Mouse (Mus musculus) intestine, postnatal 0 days (tissue): ENCODE measurements around the gene B9d2. TPM values are rescaled to one million over a fixed set of nuclear protein-coding genes. Genes with fewer than 3 reads are reported as not detected.
A peak's percentile ranks its signal among the peaks of the same experiment; 100 is the strongest.

Experiments used
- ATAC-seq: fragments of 200-750 bp; cut with Nextera tagmentation; 2 replicates; pipeline ENCODE4 v1.8.0; 2017; ENCODE audit warnings: mild to moderate bottlenecking, moderate TSS enrichment, moderate library complexity
- H3K27ac ChIP-seq: fragments of 300-500 bp; sonication (generic); 2 replicates; pipeline ENCODE4 v1.5.1; 2014; ENCODE audit warnings: mild to moderate bottlenecking, low read depth, low read length, moderate library complexity
- H3K27me3 ChIP-seq: fragments of 300-500 bp; sonication (generic); replicated peaks from 2 replicates; pipeline ENCODE4 v1.6.1; 2014; ENCODE audit warnings: low read length, mixed read lengths; ENCODE audit not compliant: control insufficient read depth, insufficient read depth
- H3K36me3 ChIP-seq: fragments of 300-500 bp; sonication (generic); 2 replicates; pipeline ENCODE4 v1.6.1; 2014; ENCODE audit warnings: mild to moderate bottlenecking, moderate library complexity; ENCODE audit not compliant: control insufficient read depth, insufficient read depth
- H3K4me1 ChIP-seq: fragments of 300-500 bp; sonication (generic); replicated peaks from 2 replicates; pipeline ENCODE4 v1.6.1; 2014; ENCODE audit warnings: antibody characterized with exemption, low read length, mixed read lengths; ENCODE audit not compliant: control insufficient read depth, insufficient read depth
- H3K4me2 ChIP-seq: fragments of 300-500 bp; sonication (generic); replicated peaks from 2 replicates; pipeline ENCODE4 v1.6.1; 2014; ENCODE audit warnings: low read depth, mild to moderate bottlenecking, moderate library complexity
- H3K4me3 ChIP-seq: fragments of 300-500 bp; sonication (generic); 2 replicates; pipeline ENCODE4 v1.5.1; 2014; ENCODE audit warnings: low read depth, low read length
- H3K9ac ChIP-seq: fragments of 300-500 bp; sonication (generic); 2 replicates; pipeline ENCODE4 v1.6.1; 2014; ENCODE audit warnings: mild to moderate bottlenecking, low read depth, low read length
- H3K9me3 ChIP-seq: fragments of 300-500 bp; sonication (generic); 2 replicates; pipeline ENCODE4 v1.6.1; 2016; ENCODE audit warnings: mixed run types; ENCODE audit not compliant: control insufficient read depth
- CTCF ChIP-seq: sonication (generic); IDR thresholded peaks from 2 replicates; pipeline ENCODE4 v1.5.1; 2016; ENCODE audit warnings: low read depth, mild to moderate bottlenecking, control low read depth, antibody characterized with exemption, moderate library complexity
- WGBS: fragments of 180-500 bp; shearing (Covaris S2); extraction: QIAGEN DNeasy Blood & Tissue Kit; methylation state at CpG from one replicate; pipeline ENCODE4 v1.1.7; 2014; 5-methylcytosine and 5-hydroxymethylcytosine counted together
- polyA plus RNA-seq: library from polyadenylated mRNA; unstranded; fragments of >200 nt; fragmentation: Nextera tagmentation; extraction: Ambion mirVana; gene quantifications from 2 replicates; pipeline ENCODE4 v1.2.1, GENCODE M21; 2015

Gene B9d2
- polyA plus RNA-seq, 1 experiment from 2014 or later = 12.4 TPM

DNA sequence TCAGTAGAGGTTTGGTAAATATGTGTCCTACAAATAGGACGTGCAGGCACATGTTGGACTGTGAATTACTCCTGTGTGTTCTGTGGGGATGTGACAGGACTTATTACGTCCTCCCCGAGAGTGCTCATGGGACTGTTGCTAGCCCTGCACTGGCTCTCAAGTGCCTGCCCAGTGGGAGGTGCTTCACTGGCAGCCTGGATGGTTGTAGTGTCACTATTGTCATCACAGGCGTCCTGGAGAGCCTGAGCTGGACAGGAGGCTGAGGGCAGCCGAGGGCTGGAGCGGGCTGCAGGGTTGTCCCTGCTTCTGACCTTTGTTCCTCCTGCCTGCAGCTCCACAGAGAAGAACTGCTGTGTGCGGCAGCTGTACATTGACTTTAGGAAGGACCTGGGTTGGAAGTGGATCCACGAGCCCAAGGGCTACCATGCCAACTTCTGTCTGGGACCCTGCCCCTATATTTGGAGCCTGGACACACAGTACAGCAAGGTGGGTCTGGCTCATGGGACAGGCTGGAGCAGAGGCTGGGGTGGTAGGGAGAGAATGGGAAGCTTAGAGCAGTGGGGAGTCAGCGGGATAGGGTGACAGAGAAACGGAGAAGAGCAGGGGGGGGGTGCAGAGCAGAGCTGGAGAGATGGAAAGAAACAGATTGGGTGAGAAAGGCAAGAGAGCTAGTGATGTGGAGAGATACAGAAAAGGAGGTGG, 23.4 kb downstream of the B9d2 start:
- Histone ChIP-seq H3K27ac (no peak overlapping the region), H3K9me3 (no peaks in the 10 kb centered on the region), H3K4me2 (peak overlapping the region; percentile 59), H3K4me1 (no peaks in the 10 kb centered on the region; the same call in 1 of the 2 replicates), H3K9ac (no peak overlapping the region), H3K4me3 (no peak overlapping the region), H3K27me3 (no peaks in the 10 kb centered on the region), H3K36me3 (no peaks in the 10 kb centered on the region)
- no peak for TF ChIP-seq CTCF
- 32% methylated on average over 10 of the region's 10 CpGs for WGBS
- ATAC-seq = no peak

DNA sequence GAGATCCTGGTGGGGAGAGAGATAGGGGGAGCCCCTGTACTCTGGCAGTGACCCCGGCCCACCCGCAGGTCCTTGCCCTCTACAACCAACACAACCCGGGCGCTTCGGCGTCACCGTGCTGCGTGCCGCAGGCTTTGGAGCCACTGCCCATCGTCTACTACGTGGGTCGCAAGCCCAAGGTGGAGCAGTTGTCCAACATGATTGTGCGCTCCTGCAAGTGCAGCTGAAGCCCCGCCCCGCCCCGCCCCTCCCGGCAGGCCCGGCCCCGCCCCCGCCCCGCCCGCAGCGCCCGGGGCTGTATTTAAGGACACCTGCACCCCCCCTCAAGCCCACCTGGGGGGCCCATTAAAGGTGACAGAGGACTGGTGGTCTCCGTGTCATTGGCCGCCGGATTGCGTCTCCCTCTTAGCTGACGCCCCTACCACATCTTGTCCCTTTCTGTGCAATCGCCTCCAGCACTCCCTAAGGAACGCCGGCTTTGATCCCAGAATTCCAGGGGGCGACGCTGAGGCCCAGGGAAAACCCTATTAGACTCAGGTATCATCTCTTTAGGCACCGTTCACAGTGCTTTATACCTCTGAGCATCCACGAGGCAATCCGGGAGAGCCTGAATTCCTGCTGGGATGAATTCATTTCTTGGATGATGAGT, 24.3 kb downstream of the B9d2 start:
- Histone ChIP-seq H3K4me1 (no peaks in the 10 kb centered on the region; the same call in 1 of the 2 replicates), H3K9me3 (no peaks in the 10 kb centered on the region), H3K4me3 (peak overlapping the region; percentile 7; the same call in 1 of the 2 replicates), H3K27me3 (no peaks in the 10 kb centered on the region), H3K4me2 (peak overlapping the region; percentile 59), H3K36me3 (no peaks in the 10 kb centered on the region), H3K27ac (no peak overlapping the region), H3K9ac (no peak overlapping the region)
- WGBS = 15% methylated on average over 37 of the region's 37 CpGs
- ATAC-seq = peak; percentile 42; the same call in 1 of the 2 replicates
- no peak for TF ChIP-seq CTCF

DNA sequence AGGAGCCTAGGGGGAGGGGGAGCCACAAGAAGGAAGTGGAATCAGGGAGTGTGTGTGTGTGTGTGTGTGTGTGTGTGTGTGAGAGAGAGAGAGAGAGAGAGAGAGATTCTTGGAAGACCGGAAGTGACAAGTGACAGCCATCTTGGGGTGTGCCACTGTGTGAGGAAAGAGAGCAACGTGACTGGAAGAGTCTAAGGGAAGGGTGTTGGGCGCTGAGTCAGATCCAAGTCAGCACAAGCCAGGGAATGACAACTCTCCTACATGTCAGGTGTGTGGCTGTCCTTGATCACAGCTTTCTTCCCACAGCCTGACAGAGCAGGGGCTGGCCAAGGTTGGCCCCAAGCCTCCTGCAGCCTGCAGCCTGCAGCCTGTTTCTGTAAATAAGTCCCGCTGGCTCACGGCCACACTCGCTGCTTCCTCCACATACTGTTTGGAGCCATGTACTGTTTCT, 25.2 kb downstream of the B9d2 start:
- Histone ChIP-seq H3K9ac (no peak overlapping the region), H3K9me3 (no peaks in the 10 kb centered on the region), H3K27ac (0 out of 2 replicates have a peak overlapping the region, but pooled peaks have one; percentile 15), H3K4me1 (peaks cover 6% of the 10 kb centered on the region; the same call in 1 of the 2 replicates), H3K27me3 (no peaks in the 10 kb centered on the region), H3K36me3 (no peaks in the 10 kb centered on the region), H3K4me3 (no peak overlapping the region), H3K4me2 (no peak overlapping the region)
- 44% methylated on average over 6 of the region's 6 CpGs for WGBS
- no peak for TF ChIP-seq CTCF
- ATAC-seq = peak; percentile 54

DNA sequence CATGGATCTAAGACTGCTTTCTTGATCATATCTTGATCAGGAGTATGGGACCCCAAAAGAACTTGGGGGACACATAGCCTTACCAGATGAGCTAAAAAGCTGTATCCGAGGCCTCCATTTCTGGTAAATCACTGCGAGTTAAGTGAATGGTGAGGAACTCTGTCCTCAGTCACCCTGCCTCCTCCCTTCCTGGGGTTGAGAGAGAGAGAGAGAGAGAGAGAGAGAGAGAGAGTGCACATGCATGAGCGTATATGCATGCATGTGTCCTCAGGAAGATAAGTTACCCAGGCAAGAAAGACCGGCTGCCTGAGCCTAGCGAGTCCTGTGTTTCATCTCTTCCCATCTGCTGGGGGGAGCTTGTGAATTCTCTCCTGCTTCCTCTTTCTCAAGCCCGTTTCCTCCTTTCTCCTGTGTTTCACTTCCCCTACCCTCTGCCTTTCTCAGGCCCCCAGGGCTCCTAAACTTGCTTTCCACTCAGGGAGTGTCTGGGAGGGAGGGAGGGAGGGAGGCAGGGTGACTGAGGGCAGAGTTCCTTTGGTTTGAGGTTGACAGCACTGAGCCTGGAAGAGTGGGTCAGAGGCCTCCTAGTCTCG, 26.1 kb downstream of the B9d2 start:
- 46% methylated on average over 7 of the region's 7 CpGs for WGBS
- H3K9me3 ChIP-seq = no peaks in the 10 kb centered on the region
- no peaks in the 10 kb centered on the region for H3K27me3 ChIP-seq
- no peak overlapping the region for H3K4me2 ChIP-seq
- no peak for TF ChIP-seq CTCF
- H3K27ac ChIP-seq = no peak overlapping the region
- no peak overlapping the region for H3K4me3 ChIP-seq
- H3K9ac ChIP-seq = no peak overlapping the region
- no peak for ATAC-seq
- H3K4me1 ChIP-seq = peaks cover 6% of the 10 kb centered on the region; the same call in 1 of the 2 replicates
- H3K36me3 ChIP-seq = no peaks in the 10 kb centered on the region

DNA sequence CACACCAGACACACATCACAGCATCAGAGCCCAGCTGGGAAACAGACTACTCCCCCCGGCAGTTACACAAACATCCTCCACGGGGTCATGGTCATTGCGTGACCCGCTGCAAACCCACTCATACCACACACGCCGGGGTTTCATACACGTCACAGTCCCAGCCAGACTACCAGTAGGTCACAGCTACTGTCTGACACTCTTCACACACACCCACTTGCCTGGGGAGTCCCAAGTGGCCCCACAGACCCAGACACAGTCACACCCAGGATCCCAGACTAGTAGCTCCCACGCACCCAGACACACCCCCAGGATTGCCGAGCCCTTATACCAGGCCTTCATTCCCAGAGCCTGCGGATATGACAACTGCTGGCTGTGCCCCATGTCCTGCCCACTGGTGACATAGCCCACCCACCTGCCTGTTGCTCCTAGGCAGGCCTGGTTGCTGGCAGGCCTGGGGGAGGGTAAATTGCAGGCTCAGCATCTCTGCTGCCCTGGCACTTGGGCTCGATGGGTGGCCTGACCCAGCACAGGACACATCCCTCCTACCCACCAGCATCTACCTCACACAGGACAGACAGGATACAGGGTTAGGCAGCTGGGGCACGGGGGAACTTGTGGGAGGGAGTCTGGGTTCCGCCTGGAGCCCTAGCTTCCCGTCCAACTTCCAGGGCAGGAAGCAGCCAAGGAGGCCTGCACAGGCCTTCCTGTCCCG, 27.2 kb downstream of the B9d2 start:
- peaks cover 6% of the 10 kb centered on the region; the same call in 1 of the 2 replicates for H3K4me1 ChIP-seq

More for the DNA sequence above, 27.2 kb downstream of the B9d2 start:
- no peak overlapping the region for H3K4me2 ChIP-seq
- peak overlapping the region; percentile 66 for H3K27ac ChIP-seq
- H3K27me3 ChIP-seq = no peaks in the 10 kb centered on the region
- no peak overlapping the region for H3K9ac ChIP-seq
- H3K36me3 ChIP-seq = peaks cover 5% of the 10 kb centered on the region
- TF ChIP-seq CTCF = no peak
- 46% methylated on average over 15 of the region's 15 CpGs for WGBS
- ATAC-seq = no peak
- no peaks in the 10 kb centered on the region for H3K9me3 ChIP-seq
- H3K4me3 ChIP-seq = no peak overlapping the region
